In genomic region chr2:133156537-133156936, GRCm38 (mm10) we compare ENCODE assay signal across 11 mouse cellular contexts.
DNase-seq lines count a peak whose midpoint lies in the region; ATAC-seq lines count a peak whose summit lies in the region.
"Had no signal": no experiment of that assay in that cellular context is flagged by ENCODE, and none has a peak within 500 bp of the region (broad histone marks: within the 10 kb centered on the region; RNA-seq: fewer than 3 reads in every experiment).

No protein-coding gene starts in this region.

- H3K27me3 ChIP-seq in heart, embryonic 12.5 days (replicated peaks), result no peaks in the 10 kb centered on the region
- H3K27me3 ChIP-seq: embryonic facial prominence, embryonic 12.5 days; liver, embryonic 15.5 days had no signal

- H3K4me3 ChIP-seq in heart, embryonic 12.5 days, result no peak overlapping the region
- H3K4me3 ChIP-seq: embryonic facial prominence, embryonic 12.5 days; liver, embryonic 15.5 days had no signal

- ATAC-seq in heart, embryonic 12.5 days (ENCODE audit: insufficient number of reproducible peaks, low FRiP score), result no peak

- intact Hi-C loops in heart, postnatal 10 days (cut with DNase I), result loop anchor here (2.0 to 10.0 kb wide), 3 partner anchors 396 to 1324 kb away; partner anchors contain the start of gene Bmp2

- H3K4me2 ChIP-seq in heart, embryonic 12.5 days, result no peak overlapping the region
- H3K4me2 ChIP-seq: embryonic facial prominence, embryonic 12.5 days; liver, embryonic 15.5 days had no signal

- no peaks in the 10 kb centered on the region for H3K36me3 ChIP-seq in heart, embryonic 12.5 days
- H3K36me3 ChIP-seq: embryonic facial prominence, embryonic 12.5 days; liver, embryonic 15.5 days had no signal

- H3K4me1 ChIP-seq in heart, embryonic 12.5 days (replicated peaks), result peaks cover 4% of the 10 kb centered on the region; the same call in 1 of the 2 replicates
- H3K4me1 ChIP-seq: liver, embryonic 15.5 days had no signal

- no peaks in the 10 kb centered on the region for H3K9me3 ChIP-seq in heart, embryonic 12.5 days (replicated peaks)
- H3K9me3 ChIP-seq: embryonic facial prominence, embryonic 12.5 days; liver, embryonic 15.5 days had no signal

- DNase-seq in heart, postnatal 10 days, result peak; percentile 50 to 58
- DNase-seq in right cerebral cortex, adult 2 months (ENCODE audit: low spot score in 2 of 2), result peak; percentile 5 to 40
- DNase-seq in right cerebral cortex, postnatal 36 days (ENCODE audit: low spot score in 2 of 2), result no peak
- peak; percentile 33 for DNase-seq in hindlimb bud, embryonic 11.5 days (ENCODE audit: extremely low spot score, low read depth, low spot score)
- DNase-seq in yolk sac, embryonic 10.5 days (ENCODE audit: low spot score), result peak; percentile 15
- no peak for DNase-seq in natural killer cell, adult 2 months (ENCODE audit: low spot score in 2 of 2)
- DNase-seq in right cerebral cortex, adult 18-20 months, result no peak
- DNase-seq: thymus, postnatal 4 days had no signal

- H3K27ac ChIP-seq in heart, embryonic 12.5 days (ENCODE audit: poor library complexity, severe bottlenecking), result no peak overlapping the region
- H3K27ac ChIP-seq: embryonic facial prominence, embryonic 12.5 days; liver, embryonic 15.5 days had no signal

- no peak overlapping the region for H3K9ac ChIP-seq in heart, embryonic 12.5 days
- H3K9ac ChIP-seq: embryonic facial prominence, embryonic 12.5 days; liver, embryonic 15.5 days had no signal

- 33% methylated on average over 3 of the region's 3 CpGs for WGBS in heart, embryonic 12.5 days

Comparison
In these comparisons a context has a peak if more than half of its experiments do, and no peak if none do; other contexts are left out.
1. DNase-seq: peak in heart, postnatal 10 days (2 of 2), right cerebral cortex, adult 2 months (2 of 2), hindlimb bud, embryonic 11.5 days (single experiment) and yolk sac, embryonic 10.5 days (single experiment); none in right cerebral cortex, postnatal 36 days (0 of 2), natural killer cell, adult 2 months (0 of 2) and right cerebral cortex, adult 18-20 months (single experiment).